In genomic region chr13:34963511-34964397, GRCm38 (mm10) we compare ENCODE assay signal across 8 mouse cellular contexts. TPM values are rescaled to one million over a fixed set of nuclear protein-coding genes. Genes with fewer than 3 reads are reported as not detected.
DNase-seq lines count a peak whose midpoint lies in the region; ATAC-seq and TF ChIP-seq lines count a peak whose summit lies in the region.

Gene Eci3 (minus strand): TSS chr13:34963810.

- H3K4me3 ChIP-seq in ES-E14 (ENCODE audit: insufficient read depth in 1 of 2, low read depth in 1 of 2, low read length in 2 of 2, poor library complexity in 1 of 2, severe bottlenecking in 1 of 2): peak within 1 kb of the TSS; percentile 41 to 64
- peak within 1 kb of the TSS; percentile 38 for H3K4me3 ChIP-seq in forebrain, postnatal 0 days (ENCODE audit: low read depth, low read length)
- H3K4me3 ChIP-seq in hindbrain, embryonic 10.5 days: peak within 1 kb of the TSS; percentile 58
- peak within 1 kb of the TSS; percentile 50 for H3K4me3 ChIP-seq in limb, embryonic 13.5 days
- H3K4me3 ChIP-seq in midbrain, embryonic 10.5 days: peak within 1 kb of the TSS; percentile 62
- H3K4me3 ChIP-seq in testis, adult 2 months (ENCODE audit: control insufficient read depth, low read depth, low read length): peak within 1 kb of the TSS; percentile 46

- in situ Hi-C loops in ES-E14 (cut with MboI; ENCODE audit: low sequenced_read_pairs in 2 of 2, unreplicated experiment in 2 of 2): no loop called here

- peaks cover 8 to 11% of the 10 kb centered on the region in 2 experiments; a peak in 2 of 4 replicates for H3K4me1 ChIP-seq in ES-E14 (ENCODE audit: control insufficient read depth in 2 of 2, insufficient read depth in 2 of 2, low read length in 2 of 2, poor library complexity in 1 of 2)
- 0 out of 2 replicates have a peak, but pooled peaks cover 4% of the 10 kb centered on the region for H3K4me1 ChIP-seq in forebrain, postnatal 0 days (ENCODE audit: insufficient read depth)
- H3K4me1 ChIP-seq in hindbrain, embryonic 10.5 days (replicated peaks): peaks cover 16% of the 10 kb centered on the region
- peaks cover 11% of the 10 kb centered on the region for H3K4me1 ChIP-seq in limb, embryonic 13.5 days
- peaks cover 18% of the 10 kb centered on the region for H3K4me1 ChIP-seq in midbrain, embryonic 10.5 days
- peaks cover 7% of the 10 kb centered on the region for H3K4me1 ChIP-seq in testis, adult 2 months (ENCODE audit: control insufficient read depth, insufficient read depth, low read length)

- H3K9me3 ChIP-seq in ES-E14 (ENCODE audit: control insufficient read depth, insufficient read depth, low read depth, low read length): no peaks in the 10 kb centered on the region
- H3K9me3 ChIP-seq in forebrain, postnatal 0 days (ENCODE audit: low read length): no peaks in the 10 kb centered on the region
- peaks cover 3% of the 10 kb centered on the region; the same call in 1 of the 2 replicates for H3K9me3 ChIP-seq in hindbrain, embryonic 10.5 days
- H3K9me3 ChIP-seq in limb, embryonic 13.5 days: no peaks in the 10 kb centered on the region
- no peaks in the 10 kb centered on the region for H3K9me3 ChIP-seq in midbrain, embryonic 10.5 days (replicated peaks)

- no peak for TF ChIP-seq POLR2A in testis, adult 2 months (IDR thresholded peaks at IDR 0.05; ENCODE audit: control insufficient read depth, low read depth, low read length)

- peak; percentile 53 for ATAC-seq in forebrain, postnatal 0 days
- ATAC-seq in limb, embryonic 13.5 days (ENCODE audit: low FRiP score, low read depth): peak; percentile 89

- H3K27ac ChIP-seq in ES-E14 (ENCODE audit: insufficient read depth, low read depth, low read length, poor library complexity, severe bottlenecking): no peak within 1 kb of the TSS
- H3K27ac ChIP-seq in forebrain, postnatal 0 days (ENCODE audit: low read depth, low read length): no peak within 1 kb of the TSS
- 0 out of 2 replicates have a peak within 1 kb of the TSS, but pooled peaks have one; percentile 45 for H3K27ac ChIP-seq in hindbrain, embryonic 10.5 days
- H3K27ac ChIP-seq in limb, embryonic 13.5 days: no peak within 1 kb of the TSS
- no peak within 1 kb of the TSS for H3K27ac ChIP-seq in midbrain, embryonic 10.5 days (replicated peaks)
- no peak within 1 kb of the TSS for H3K27ac ChIP-seq in testis, adult 2 months (ENCODE audit: control insufficient read depth, insufficient read depth, low read depth, low read length)

- no peak within 1 kb of the TSS; the same call in 1 of the 2 replicates for H3K9ac ChIP-seq in ES-E14 (ENCODE audit: insufficient read depth, low read depth, low read length, poor library complexity, severe bottlenecking)
- peak within 1 kb of the TSS; percentile 31; the same call in 1 of the 2 replicates for H3K9ac ChIP-seq in forebrain, postnatal 0 days
- H3K9ac ChIP-seq in limb, embryonic 13.5 days: peak within 1 kb of the TSS; percentile 60

- H3K4me2 ChIP-seq in forebrain, postnatal 0 days (ENCODE audit: low read depth): peak within 1 kb of the TSS; percentile 68
- H3K4me2 ChIP-seq in limb, embryonic 13.5 days (replicated peaks): peak within 1 kb of the TSS; percentile 79

- no peaks in the 10 kb centered on the region for H3K36me3 ChIP-seq in ES-E14 (ENCODE audit: control insufficient read depth, insufficient read depth, low read length, poor library complexity, severe bottlenecking)
- H3K36me3 ChIP-seq in forebrain, postnatal 0 days (ENCODE audit: insufficient read depth): no peaks in the 10 kb centered on the region
- no peaks in the 10 kb centered on the region for H3K36me3 ChIP-seq in hindbrain, embryonic 10.5 days
- no peaks in the 10 kb centered on the region for H3K36me3 ChIP-seq in limb, embryonic 13.5 days
- H3K36me3 ChIP-seq in midbrain, embryonic 10.5 days: no peaks in the 10 kb centered on the region
- H3K36me3 ChIP-seq in testis, adult 2 months (ENCODE audit: control insufficient read depth, insufficient read depth, low read length): no peaks in the 10 kb centered on the region

- peak; percentile 38 for DNase-seq in ES-E14 (ENCODE audit: low read depth, low spot score)
- DNase-seq in adrenal gland, adult 8-10 months: peak; percentile 19
- DNase-seq in forebrain, postnatal 0 days: peak; percentile 10
- DNase-seq in hindbrain, embryonic 10.5 days (ENCODE audit: low spot score): peak; percentile 46
- DNase-seq in midbrain, embryonic 10.5 days (ENCODE audit: low spot score): peak; percentile 55
- no peak for DNase-seq in layer of hippocampus, adult 9-11 months

- H3K27me3 ChIP-seq in forebrain, postnatal 0 days (ENCODE audit: insufficient read depth, low read length): peaks cover 8% of the 10 kb centered on the region; the same call in 1 of the 2 replicates
- peaks cover 37% of the 10 kb centered on the region for H3K27me3 ChIP-seq in hindbrain, embryonic 10.5 days (ENCODE audit: insufficient read depth, poor library complexity, severe bottlenecking)
- H3K27me3 ChIP-seq in limb, embryonic 13.5 days: peaks cover 33% of the 10 kb centered on the region
- H3K27me3 ChIP-seq in midbrain, embryonic 10.5 days (ENCODE audit: low read depth, poor library complexity, severe bottlenecking): peaks cover 44% of the 10 kb centered on the region
- H3K27me3 ChIP-seq in testis, adult 2 months (ENCODE audit: control insufficient read depth, insufficient read depth, low read length): no peaks in the 10 kb centered on the region

- WGBS in forebrain, postnatal 0 days: 2% methylated on average over 32 of the region's 32 CpGs
- WGBS in hindbrain, embryonic 10.5 days: 2% methylated on average over 32 of the region's 32 CpGs
- 3% methylated on average over 32 of the region's 32 CpGs for WGBS in limb, embryonic 13.5 days
- 3% methylated on average over 32 of the region's 32 CpGs for WGBS in midbrain, embryonic 10.5 days

- no peak for TF ChIP-seq CTCF in forebrain, postnatal 0 days (IDR thresholded peaks at IDR 0.05; ENCODE audit: low read depth)
- TF ChIP-seq CTCF in testis, adult 2 months (IDR thresholded peaks at IDR 0.05; ENCODE audit: control insufficient read depth, insufficient read depth, insufficient replicate concordance, low read depth, low read length): no peak

TF ChIP-seq in ES-E14, 5 proteins besides CTCF, POLR2A, EP300 and RAD21:
- TF ChIP-seq CHD2 (IDR thresholded peaks at IDR 0.05; ENCODE audit: low read depth, low read length) (no peak), HCFC1 (IDR thresholded peaks at IDR 0.05; ENCODE audit: borderline replicate concordance, insufficient read depth, low read length) (no peak)

RNA-seq across cellular contexts. Expression of gene Eci3, which starts in this region (rescaled TPM):
- 0.21 and 0.54 TPM in 2 replicates for total RNA-seq in ES-E14 (2012; rRNA removed)
- total RNA-seq in adrenal gland, adult 8-10 months (2022): 1 to 10 TPM; 1.6 to 4.7 (median 2.5) TPM
- total RNA-seq in forebrain, postnatal 0 days (2014; rRNA removed): 0.31 TPM in 1 of 2 replicates, not detected in the other
- 0.23 TPM in 1 of 2 replicates, not detected in the other for polyA plus RNA-seq in forebrain, postnatal 0 days (2015; fragmentation: Nextera tagmentation; extraction: Ambion mirVana)
- 0.27 and 0.60 TPM in 2 replicates for polyA plus RNA-seq in hindbrain, embryonic 10.5 days (2016; fragmentation: Nextera tagmentation; extraction: Ambion mirVana)
- polyA plus RNA-seq in limb, embryonic 13.5 days (2015; fragmentation: Nextera tagmentation; extraction: Ambion mirVana): 1.00 and 1.4 TPM in 2 replicates
- polyA plus RNA-seq in midbrain, embryonic 10.5 days (2016; fragmentation: Nextera tagmentation; extraction: Ambion mirVana): 0.32 and 0.68 TPM in 2 replicates
- polyA plus RNA-seq in testis, adult 2 months (2012; rRNA removed): 0.07 TPM in 1 of 2 replicates, not detected in the other

Comparison
In these comparisons a context has a peak if more than half of its experiments do, and no peak if none do; other contexts are left out.
1. Peak in DNase-seq and H3K4me3 ChIP-seq in ES-E14; RNA of the gene not detected or under 1 TPM.
2. Peak in DNase-seq, ATAC-seq, H3K4me3 ChIP-seq, H3K9ac ChIP-seq and H3K4me2 ChIP-seq in forebrain, postnatal 0 days; RNA of the gene not detected or under 1 TPM.
3. Peak in DNase-seq, H3K4me3 ChIP-seq and H3K27ac ChIP-seq in hindbrain, embryonic 10.5 days; RNA of the gene not detected or under 1 TPM.
4. Peak in DNase-seq and H3K4me3 ChIP-seq in midbrain, embryonic 10.5 days; RNA of the gene not detected or under 1 TPM.